Comparison of ENCODE assay signal across 24 mouse cellular contexts in genomic region chr15:74219287-74219686, GRCm38 (mm10).
DNase-seq lines count a peak whose midpoint lies in the region; ATAC-seq lines count a peak whose summit lies in the region.
"Had no signal": no experiment of that assay in that cellular context is flagged by ENCODE, and none has a peak within 500 bp of the region (broad histone marks: within the 10 kb centered on the region; RNA-seq: fewer than 3 reads in every experiment).

No protein-coding gene starts in this region.

- H3K4me1 ChIP-seq in midbrain, embryonic 11.5 days (ENCODE audit: control insufficient read depth, insufficient read depth, low read length), result peaks cover 14% of the 10 kb centered on the region
- peaks cover 11% of the 10 kb centered on the region for H3K4me1 ChIP-seq in midbrain, embryonic 15.5 days
- H3K4me1 ChIP-seq: heart, embryonic 12.5 days; heart, embryonic 15.5 days had no signal

- WGBS in midbrain, embryonic 11.5 days, result 74% methylated on average over 3 of the region's 3 CpGs
- WGBS in midbrain, embryonic 15.5 days, result 81% methylated on average over 3 of the region's 3 CpGs

- no peak overlapping the region for H3K9ac ChIP-seq in midbrain, embryonic 11.5 days (ENCODE audit: low read length)
- H3K9ac ChIP-seq in midbrain, embryonic 15.5 days, result no peak overlapping the region
- H3K9ac ChIP-seq: forebrain, embryonic 13.5 days; heart, embryonic 12.5 days; heart, embryonic 15.5 days; hindbrain, embryonic 13.5 days had no signal

- intact Hi-C loops in left cerebral cortex, postnatal 25 days (cut with DNase I), result no loop called here

- H3K4me2 ChIP-seq in midbrain, embryonic 11.5 days, result no peak overlapping the region
- H3K4me2 ChIP-seq in midbrain, embryonic 15.5 days, result no peak overlapping the region
- H3K4me2 ChIP-seq: forebrain, embryonic 13.5 days; heart, embryonic 12.5 days; heart, embryonic 15.5 days; hindbrain, embryonic 13.5 days had no signal

- no peak overlapping the region for H3K27ac ChIP-seq in midbrain, embryonic 11.5 days (ENCODE audit: low read depth, low read length)
- H3K27ac ChIP-seq in midbrain, embryonic 15.5 days, result no peak overlapping the region
- H3K27ac ChIP-seq: forebrain, embryonic 10.5 days; forebrain, embryonic 13.5 days; heart, embryonic 15.5 days; hindbrain, embryonic 10.5 days; hindbrain, embryonic 13.5 days had no signal

- H3K4me3 ChIP-seq in midbrain, embryonic 11.5 days (ENCODE audit: low read depth, low read length), result no peak overlapping the region
- H3K4me3 ChIP-seq in midbrain, embryonic 15.5 days, result no peak overlapping the region
- H3K4me3 ChIP-seq: forebrain, embryonic 10.5 days; forebrain, embryonic 13.5 days; heart, embryonic 12.5 days; heart, embryonic 15.5 days; hindbrain, embryonic 10.5 days; hindbrain, embryonic 13.5 days had no signal

- H3K36me3 ChIP-seq in midbrain, embryonic 11.5 days (ENCODE audit: control insufficient read depth, insufficient read depth, low read length), result no peaks in the 10 kb centered on the region
- no peaks in the 10 kb centered on the region for H3K36me3 ChIP-seq in midbrain, embryonic 15.5 days (replicated peaks)
- H3K36me3 ChIP-seq: forebrain, embryonic 10.5 days; heart, embryonic 12.5 days; heart, embryonic 15.5 days; hindbrain, embryonic 10.5 days; hindbrain, embryonic 13.5 days had no signal

- peak; percentile 29 to 67 for DNase-seq in left cerebral cortex, postnatal 25 days (ENCODE audit: low spot score in 2 of 2)
- DNase-seq in left cerebral cortex, adult 11 months (ENCODE audit: low spot score), result no peak
- DNase-seq in midbrain, embryonic 11.5 days (ENCODE audit: low spot score, missing footprints), result peak; percentile 79
- peak; percentile 73 for DNase-seq in brain, adult 2 months (ENCODE audit: low read depth, low spot score)
- DNase-seq in telencephalon, adult 2 months (ENCODE audit: low read depth, low spot score), result peak; percentile 51
- DNase-seq: adrenal gland, adult 2 months; adrenal gland, postnatal 14 days; cerebellum, adult 11-12 months; cerebellum, adult 9-10 months; cerebellum, postnatal 14 days; gastrocnemius, postnatal 25 days; heart, adult 18-20 months; heart, postnatal 10 days; heart, postnatal 36 days had no signal

- H3K27me3 ChIP-seq in midbrain, embryonic 11.5 days (ENCODE audit: control insufficient read depth, insufficient read depth, low read length), result no peaks in the 10 kb centered on the region
- no peaks in the 10 kb centered on the region for H3K27me3 ChIP-seq in midbrain, embryonic 15.5 days (replicated peaks)

- no peaks in the 10 kb centered on the region for H3K9me3 ChIP-seq in midbrain, embryonic 11.5 days (ENCODE audit: control insufficient read depth, low read length)
- H3K9me3 ChIP-seq in midbrain, embryonic 15.5 days, result no peaks in the 10 kb centered on the region
- H3K9me3 ChIP-seq: forebrain, embryonic 10.5 days; forebrain, embryonic 13.5 days; heart, embryonic 12.5 days; heart, embryonic 15.5 days; hindbrain, embryonic 10.5 days; hindbrain, embryonic 13.5 days had no signal

- no peak for ATAC-seq in midbrain, embryonic 11.5 days (ENCODE audit: low FRiP score)
- no peak for ATAC-seq in midbrain, embryonic 15.5 days (replicated peaks)
- ATAC-seq: CD4-positive, CD25-positive, alpha-beta regulatory T cell, adult 4 months; forebrain, embryonic 13.5 days; forebrain, embryonic 16.5 days; hindbrain, embryonic 16.5 days had no signal
